Mouse (Mus musculus): ENCODE results near the gene Rtn3.
"Not testable (repeated sequence)": the region's sequence is repeated elsewhere in the genome, so short reads cannot be mapped to it uniquely, and the experiment has no call there.

Gene Rtn3

DNA sequence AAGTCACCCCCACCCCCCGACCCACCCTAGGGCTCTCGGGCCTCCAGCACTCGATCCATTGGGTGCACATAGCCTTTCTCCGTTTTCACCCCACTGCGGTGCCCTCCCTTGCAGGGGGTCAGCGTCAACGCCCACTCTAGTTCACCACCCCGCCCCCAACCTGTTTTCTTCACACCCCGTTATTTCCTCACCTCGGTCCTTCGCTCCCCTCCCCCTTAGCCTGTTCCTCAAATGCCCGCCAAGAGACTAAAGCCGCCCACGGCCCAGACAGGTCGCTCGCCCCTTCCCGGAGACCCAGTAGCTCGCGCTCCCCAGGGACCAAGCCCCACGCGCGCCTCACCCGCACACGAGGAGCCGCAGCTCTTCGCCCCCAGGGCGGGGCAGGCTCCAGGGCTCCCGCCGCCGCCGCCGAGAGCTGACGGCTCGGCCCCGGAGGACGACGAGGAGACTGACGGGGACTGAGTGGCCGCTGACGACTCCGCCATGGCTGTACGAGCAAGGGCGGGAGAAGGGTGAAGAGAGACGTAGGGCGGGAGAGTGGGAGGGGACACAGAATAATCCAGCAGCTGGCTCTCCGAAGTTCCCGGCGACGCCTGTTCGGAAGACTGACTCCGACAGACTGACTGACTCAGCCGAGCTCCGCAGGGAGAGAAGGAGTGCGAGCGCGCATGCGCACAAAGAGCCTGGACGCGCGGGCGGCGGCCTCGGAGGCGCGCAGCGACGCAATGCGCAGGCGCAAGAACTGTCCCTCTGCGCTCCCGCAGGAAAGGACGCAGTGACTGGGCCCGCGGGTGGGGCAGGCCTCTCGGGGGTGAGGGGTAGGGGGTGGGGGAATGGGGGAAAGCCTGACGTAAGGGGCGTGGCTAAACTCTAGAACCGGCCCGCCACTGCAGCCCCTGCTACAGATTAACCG is at the start of gene Rtn3:
Gene Rtn3, minus strand, starts transcription at position 683 of the 913 bp plus-strand sequence.
- peak; percentile 97 to 99 for DNase-seq

DNA sequence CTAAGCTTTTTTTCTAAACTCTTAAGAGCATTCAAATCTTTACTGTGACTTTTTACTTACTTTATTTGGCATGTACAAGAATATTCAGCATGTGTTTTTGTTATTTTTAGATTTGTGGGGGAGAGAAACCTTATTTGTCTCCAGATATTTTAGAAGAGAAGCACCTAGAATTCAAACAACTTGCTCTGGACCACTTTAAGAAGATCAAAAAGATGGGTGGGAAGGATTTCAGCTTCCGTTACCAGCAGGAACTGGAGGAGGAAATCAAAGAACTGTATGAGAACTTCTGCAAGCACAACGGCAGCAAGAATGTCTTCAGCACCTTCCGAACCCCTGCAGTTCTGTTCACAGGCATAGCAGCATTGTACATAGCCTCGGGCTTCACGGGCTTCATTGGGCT is 48.8 kb upstream of the Rtn3 start:
- no peak for DNase-seq

- DNase-seq = peak; percentile 25 to 79
Observed at GRCm38 (mm10) chr19:7528639-7529428, 45.8 kb upstream of the Rtn3 start.

DNA sequence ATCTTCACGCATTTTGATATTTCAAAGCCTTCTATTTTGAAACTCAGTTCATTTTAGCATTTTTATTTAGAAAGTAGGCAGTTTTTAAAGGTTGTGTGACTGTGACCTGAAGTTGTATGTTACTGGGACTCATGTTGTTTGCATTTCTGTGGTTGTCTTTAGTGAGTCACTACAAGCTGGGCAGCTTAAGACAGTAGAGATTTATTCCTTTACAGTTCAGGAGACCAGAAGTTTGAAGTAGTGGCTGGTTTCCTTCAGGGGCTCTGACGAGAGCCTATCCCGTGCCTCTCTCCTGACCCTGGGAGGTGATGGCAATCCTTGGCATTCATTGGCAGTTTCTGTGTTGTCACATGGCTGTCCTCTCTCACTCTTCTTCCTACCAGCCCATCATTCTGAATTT is 41.8 kb upstream of the Rtn3 start:
- DNase-seq = no peak

DNA sequence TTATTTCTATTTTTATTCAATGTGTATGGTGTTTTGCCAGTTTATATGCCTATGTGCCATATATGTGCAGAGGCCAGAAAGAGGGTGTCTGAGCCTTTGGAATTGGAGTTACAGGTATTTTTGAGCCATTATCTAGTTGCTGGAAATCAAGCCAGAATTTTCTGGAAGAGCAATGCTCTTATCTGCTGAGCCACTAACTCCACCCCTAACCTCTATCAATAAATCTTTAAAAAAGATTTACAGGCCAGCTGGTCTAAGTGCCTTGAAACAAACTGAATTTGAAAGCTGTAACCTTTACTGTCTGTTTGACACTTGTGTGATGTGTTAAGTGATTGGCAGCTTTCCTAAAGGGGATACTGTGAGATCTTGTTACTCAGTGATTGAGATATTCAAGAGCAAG is 40.7 kb upstream of the Rtn3 start:
- DNase-seq = no peak

DNA sequence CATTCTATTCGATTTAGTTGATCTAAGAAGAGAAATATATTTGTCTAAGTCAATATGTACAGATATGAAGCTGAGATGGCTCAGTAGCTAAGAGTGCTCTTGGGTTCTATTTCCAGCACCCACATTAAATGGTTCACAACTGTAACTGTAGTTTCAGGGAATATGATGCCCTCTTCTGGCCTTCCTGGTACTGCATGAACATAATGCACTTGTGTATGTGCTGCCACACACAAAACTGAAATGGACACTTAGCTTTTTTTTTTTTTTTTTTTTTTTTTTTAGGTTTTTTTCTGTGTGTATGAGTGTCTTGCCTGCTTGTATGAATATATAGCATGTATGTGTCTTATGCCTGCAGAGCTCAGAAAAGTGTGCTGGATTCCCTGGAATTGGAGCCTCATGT is 40.2 kb upstream of the Rtn3 start:
- peak; percentile 21 to 57 for DNase-seq

DNA sequence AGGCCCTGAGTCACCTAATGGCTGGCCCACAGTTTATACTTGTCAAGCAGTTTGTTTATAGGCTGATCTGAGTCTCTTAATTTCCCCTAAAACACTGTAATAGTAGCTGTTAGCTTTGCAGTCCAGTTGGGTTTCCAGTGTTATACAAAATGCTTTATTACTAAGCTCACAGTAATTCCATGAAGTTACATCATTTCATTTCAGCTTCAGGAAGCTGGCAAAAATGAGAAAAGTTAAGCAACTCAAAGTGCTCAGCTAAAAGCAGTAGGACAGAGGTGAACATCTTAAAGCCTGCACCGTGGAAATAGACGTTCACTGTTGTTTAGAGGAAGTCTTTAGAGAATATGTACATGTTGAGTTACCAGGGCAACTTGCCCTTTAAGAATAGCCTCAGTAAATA is 39.8 kb upstream of the Rtn3 start:
- no peak for DNase-seq

DNA sequence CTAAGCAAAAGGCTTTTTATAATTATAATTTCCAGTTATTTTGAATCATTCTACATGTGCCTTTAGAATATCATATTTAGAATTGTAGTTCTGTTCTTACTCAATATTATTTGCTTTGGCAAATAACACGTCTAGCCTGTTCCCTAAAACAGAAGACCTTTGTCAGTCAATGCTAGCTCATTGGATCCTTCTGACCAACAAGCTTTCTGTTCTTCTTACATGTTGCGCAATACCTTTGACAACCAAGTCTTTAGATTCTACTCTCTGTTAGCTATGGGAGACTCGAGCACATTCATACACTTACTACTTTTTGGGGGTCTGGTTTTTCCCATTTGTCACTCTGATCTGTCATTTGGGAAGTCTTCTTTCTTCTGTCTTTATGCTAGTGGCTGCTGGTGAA is 38.5 kb upstream of the Rtn3 start:
- DNase-seq = no peak

DNA sequence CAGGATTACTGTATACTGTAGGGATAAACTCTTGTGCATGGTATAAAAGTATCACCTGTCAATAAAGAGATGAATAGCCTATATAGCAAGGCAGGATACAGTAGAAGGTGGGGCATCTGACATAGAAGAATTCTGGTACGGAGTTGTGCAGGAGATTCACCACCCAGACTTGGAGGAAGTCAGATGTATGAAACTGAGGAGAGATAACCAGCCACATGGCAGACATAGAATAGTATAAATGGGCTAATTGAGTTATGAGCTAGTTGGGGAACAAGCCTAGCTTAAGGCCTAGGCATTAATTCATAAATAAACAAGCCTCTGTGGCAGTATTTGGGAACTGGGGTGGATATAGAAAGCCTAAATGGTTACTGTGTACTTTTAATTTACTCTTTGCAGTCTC is 33.4 kb upstream of the Rtn3 start:
- no peak for DNase-seq

GRCm38 (mm10) chr19:7508026-7508425 is 24.9 kb upstream of the Rtn3 start:
- peak in 1 of 2 experiments; percentile 39 for DNase-seq

- no peak for DNase-seq
Observed at GRCm38 (mm10) chr19:7506321-7506720, 23.2 kb upstream of the Rtn3 start.

GRCm38 (mm10) chr19:7502432-7502831 is 19.4 kb upstream of the Rtn3 start:
- no peak for DNase-seq

- peak; percentile 36 to 76 for DNase-seq
Observed at GRCm38 (mm10) chr19:7500701-7501100, 17.6 kb upstream of the Rtn3 start.

GRCm38 (mm10) chr19:7498816-7499215 is 15.7 kb upstream of the Rtn3 start:
- no peak for DNase-seq

DNA sequence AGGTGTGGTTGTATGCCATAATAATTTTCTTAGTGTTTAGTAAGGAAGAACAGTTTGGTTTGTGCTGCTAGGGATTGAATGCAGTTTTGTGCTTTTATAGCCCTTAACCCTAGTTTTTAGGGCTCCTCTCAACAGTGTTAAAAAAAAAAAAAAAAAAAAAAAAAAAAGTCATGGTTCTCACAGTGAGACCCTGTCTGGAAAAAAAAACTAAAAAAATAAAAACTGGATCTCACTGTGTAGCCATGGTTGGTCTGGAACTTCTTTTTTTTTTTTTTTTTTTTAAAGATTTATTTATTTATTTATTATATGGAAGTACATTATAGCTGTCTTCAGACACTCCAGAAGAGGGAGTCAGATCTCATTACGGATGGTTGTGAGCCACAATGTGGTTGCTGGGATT is 13.0 kb upstream of the Rtn3 start:
- DNase-seq = not testable (repeated sequence)

DNA sequence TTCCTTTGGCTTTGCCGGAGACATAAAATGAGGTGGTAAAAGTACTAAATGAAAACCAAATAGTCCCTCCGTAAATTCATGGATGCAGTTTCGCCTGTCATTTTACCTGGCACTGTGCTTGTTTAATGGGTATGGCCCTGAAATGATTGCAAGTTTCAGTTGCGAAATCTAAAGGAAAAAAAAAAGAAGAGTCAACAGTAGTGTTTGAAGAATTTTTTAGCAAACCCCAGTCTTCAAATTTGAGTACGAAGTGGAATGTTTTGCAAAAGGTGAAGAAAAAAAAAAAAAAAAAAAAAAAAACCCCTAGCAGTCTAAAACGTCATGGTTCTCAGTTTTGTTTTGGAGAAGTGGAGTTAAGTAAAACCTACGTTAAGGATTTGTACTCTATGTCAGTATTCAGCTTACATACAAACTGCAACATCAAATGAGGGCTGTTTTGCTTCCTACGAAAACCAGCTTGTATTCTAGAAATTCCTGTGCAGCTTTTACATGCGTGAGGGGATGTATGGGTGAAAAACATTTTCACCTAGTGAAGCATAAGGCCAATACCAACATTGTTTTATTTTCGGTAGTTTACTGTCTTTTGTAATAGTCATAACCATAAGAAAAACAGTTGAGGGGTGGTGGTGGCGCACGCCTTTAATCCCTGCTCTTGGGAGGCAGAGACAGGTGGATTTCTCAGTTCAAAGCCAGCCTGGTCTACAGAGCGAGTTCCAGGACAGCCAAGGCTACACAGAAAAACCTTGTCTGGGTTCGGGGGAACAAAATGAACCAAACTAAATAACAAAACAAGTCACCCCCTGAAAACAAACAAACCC is 12.3 kb upstream of the Rtn3 start:
- no peak for DNase-seq

DNA sequence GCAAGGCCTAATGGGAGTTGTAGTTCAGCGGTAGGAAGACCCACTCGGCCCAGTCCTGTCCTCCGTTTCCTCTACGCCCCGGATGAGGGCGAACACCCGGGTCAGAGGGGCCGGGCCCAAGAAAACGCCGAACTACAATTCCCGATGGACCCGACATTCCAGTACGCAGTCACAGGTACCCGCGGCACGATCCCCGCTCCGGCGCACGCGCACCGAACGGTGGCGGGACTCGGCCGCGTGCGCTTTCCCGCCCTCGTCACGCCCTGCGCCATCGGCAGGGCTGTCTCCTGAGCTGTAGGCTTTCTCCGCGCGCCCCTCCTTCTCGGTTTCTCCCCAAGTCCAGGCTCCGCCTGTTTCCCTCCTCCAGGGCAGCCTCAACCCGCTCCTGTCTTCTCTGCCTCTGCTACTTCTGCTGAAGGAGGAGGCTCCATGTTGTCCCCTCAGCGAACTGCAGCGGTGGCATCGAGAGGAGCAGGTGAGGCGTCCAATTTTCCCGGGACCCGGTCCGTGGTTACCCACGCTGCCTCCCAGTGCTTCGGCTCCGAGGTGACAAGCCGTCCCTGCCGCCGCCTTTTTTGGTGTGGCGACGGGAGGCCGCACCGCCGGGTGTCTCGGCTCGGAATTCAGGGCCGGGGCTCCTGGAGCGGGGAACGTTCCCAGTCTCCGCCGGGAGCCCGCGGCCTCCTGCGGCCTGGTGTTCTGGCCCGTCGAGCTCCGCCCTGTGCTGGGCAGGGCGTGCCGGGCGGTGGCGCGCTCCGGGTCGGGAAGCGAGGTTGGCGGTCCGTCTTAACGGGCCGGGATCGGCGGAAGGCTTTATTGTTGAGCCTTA is 11.3 kb upstream of the Rtn3 start:
- DNase-seq = peak; percentile 96 to 98

- DNase-seq = no peak
Observed at GRCm38 (mm10) chr19:7493352-7494186, 10.5 kb upstream of the Rtn3 start, which contains the start of gene Atl3. Gene Atl3 (plus strand): TSS chr19:7494040.

GRCm38 (mm10) chr19:7492682-7493081 is 9.6 kb upstream of the Rtn3 start:
- DNase-seq = no peak

GRCm38 (mm10) chr19:7491960-7492359 is 8.9 kb upstream of the Rtn3 start:
- no peak for DNase-seq

GRCm38 (mm10) chr19:7487680-7488079 is 4.6 kb upstream of the Rtn3 start:
- no peak for DNase-seq

Data from kidney, postnatal 36 days (tissue).